Mouse (Mus musculus) layer of hippocampus, postnatal 36 days (tissue): Measurements from ENCODE around the gene Slitrk1. TPM values are rescaled to one million over a fixed set of nuclear protein-coding genes. Genes with fewer than 3 reads are reported as not detected.
A peak's percentile ranks its signal among the peaks of the same experiment; 100 is the strongest.

ENCODE experiments used
- DNase-seq, 2 experiments: peaks; one replicate each; pipeline ENCODE4 v3.0.0; 2022
- total RNA-seq, 2 experiments: library from RNA; stranded (reverse); gene quantifications; 2 replicates each; pipeline ENCODE4 v1.2.3; 2021

Slitrk1 gene
- 10 to 100 TPM; 56.2 to 58.4 TPM for total RNA-seq

DNA sequence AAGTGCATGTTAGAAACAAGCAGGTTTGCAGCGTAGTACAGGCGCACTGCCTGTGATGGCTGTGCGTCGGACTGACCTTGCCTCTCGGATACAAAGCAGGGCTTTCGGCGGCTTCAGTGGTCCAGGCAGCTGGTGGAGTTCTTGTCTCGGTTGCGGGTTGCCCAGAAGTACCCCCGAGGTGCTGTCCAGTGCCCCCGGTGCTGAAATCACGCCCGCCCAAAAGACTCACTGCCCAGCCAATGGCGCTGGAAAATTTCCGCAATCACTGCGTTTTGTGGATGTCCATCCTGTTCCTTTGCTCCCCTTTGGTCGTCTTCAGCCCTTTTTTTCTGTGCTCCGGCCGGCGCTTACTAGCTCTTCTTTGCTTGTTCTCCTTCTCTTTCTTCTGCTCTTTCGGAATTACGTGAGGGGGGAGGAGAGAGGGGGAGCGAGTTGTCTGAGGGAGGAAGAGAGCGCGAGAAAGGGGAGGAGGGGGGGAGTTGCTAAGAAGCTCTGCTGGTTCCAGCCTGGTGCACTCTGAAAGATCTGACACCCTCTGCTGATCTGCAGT is at the start of gene Slitrk1:
TSS of gene Slitrk1 (minus strand) at position 445 of the 550 bp plus-strand sequence.
- DNase-seq = peak; percentile 58 to 65

DNA sequence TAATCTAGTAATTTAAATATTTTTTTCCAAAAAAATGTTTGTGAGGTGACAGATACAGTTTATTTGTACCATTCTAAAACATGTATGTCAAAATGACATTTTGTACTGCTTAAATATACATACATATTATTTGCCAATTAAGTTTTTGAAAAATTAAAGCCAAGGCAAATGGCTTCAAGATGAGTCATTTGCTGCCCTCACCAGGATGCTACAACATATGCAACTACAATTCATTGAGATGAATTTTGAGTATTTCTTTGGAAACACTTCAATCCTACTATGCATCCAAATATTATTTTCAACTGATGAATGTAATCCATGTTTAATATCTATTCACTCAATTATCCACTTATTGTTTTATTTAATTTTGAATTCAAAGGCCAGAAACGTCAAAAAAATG is 21.8 kb upstream of the Slitrk1 start:
- no peak for DNase-seq

DNA sequence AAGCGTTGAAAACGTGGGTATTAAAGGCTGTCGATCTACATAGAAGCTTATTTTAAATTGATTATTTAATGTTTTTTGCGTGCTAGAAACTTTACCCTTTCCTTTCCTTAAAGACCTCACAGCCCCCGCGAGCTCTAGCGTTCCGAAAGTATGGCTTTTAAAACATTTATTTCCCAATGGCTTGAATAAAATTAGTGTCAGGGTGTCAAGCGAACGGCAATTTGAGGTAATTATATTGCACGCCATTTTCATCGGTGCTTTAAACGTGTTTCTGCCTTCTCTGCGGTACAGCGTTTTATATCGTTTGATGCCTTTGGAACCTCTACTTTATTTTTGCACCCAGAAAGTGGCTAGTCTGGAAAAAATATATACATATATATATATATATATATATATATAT is 378 bp upstream of the Slitrk1 start:
- DNase-seq = no peak

DNA sequence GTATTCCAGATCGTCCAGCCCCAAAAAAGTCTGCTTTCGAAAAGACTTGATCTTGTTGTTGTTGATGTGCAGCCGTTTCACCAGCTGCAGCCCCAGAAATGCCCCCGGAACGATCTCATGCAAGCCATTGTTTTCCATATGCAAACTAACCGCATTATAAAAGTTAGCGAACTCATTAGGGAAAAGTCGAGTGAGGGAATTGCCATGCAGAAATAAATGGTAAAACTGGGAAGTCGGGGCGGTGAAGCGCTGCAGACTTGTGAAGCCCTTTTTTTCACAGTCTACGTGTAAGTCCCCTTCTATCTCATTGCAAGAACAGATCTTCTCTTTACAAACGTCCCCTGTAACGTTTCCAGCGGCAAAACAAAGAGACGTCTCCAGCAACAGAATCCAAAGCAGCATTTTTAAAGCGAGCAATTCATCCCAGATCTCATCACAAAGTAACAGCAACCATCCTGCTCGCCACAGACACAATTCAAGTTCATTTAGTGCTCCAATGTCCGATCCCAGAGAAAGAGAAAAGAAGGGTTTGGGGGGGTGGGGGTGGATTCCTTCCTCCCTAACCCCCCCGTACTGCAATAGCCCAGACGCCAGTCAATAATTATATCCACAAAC is 975 bp downstream of the Slitrk1 start:
- peak; percentile 20 to 37 for DNase-seq

DNA sequence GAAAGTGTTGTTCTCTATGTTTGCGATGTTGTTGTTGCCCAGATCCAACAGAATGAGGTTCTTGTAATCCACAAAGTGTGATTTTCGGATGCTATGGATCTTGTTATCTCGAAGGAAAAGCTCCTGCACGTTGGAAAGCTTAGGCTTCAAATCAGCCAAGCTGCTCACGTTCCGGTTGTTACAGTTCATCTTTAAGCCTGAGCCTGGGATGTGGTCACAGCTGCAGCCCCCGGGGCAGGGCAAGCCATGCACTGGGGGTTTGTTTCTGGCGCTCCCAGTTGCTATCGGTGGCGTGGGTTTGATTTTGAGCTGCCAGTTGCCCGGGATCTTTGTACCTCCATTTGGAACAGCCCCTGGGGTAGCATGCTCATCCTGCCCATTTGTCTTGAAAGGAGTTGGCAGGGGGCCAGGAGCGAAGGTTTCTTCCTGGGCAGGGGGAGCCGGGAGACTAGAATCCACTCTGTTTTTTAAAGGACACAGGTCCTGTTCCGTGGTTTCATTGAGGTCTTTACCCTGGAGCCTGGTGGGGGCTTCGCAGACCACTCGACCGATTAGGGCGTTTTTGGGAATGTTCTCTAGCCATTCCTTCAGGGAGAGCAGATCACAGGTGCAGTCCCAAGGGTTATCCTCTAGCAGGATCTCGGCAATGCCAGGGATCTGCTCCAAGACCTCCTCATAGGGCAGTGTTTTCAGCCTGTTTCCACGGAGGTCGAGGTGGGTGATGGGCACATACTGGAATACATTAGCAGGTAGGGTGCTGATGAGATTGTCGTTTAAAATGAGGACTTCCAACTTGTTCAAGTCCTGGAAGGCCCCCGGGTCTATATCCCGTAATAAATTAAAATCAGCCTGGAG is 1.7 kb downstream of the Slitrk1 start:
- DNase-seq = peak; percentile 51 to 57

DNA sequence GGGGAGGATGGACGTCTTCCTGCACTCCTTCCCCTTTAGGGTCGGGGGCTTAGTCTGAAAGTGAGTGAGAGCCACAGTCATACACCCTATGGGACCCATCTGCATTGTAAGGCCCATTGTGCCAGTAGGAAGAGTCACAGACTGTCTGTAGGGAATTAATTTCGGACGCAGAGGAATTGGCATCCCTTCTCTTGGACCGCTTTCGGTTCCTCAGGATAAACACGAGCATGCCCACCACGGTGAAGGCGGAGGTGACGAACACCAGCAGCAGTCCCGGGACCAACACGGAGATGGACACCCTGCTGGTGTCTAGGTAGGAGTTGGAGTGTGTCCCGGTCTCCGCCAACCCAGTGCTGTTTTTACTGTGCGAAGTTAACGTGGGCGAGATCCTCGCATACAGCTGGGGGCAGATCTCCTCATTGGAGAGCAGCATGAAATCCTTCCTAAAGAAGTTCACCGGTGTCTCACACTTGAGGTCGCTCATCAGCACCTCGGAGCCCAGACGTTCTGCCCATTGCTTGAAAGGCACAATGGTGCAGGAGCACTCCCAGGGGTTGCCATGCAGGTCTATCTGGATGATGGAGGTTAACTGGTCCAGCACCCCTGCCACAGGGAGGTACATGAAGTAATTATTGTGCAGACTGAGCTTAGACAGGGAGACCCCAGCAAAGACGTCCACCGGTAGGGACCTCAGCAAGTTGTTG is 2.7 kb downstream of the Slitrk1 start:
- DNase-seq = peak; percentile 59 to 65

DNA sequence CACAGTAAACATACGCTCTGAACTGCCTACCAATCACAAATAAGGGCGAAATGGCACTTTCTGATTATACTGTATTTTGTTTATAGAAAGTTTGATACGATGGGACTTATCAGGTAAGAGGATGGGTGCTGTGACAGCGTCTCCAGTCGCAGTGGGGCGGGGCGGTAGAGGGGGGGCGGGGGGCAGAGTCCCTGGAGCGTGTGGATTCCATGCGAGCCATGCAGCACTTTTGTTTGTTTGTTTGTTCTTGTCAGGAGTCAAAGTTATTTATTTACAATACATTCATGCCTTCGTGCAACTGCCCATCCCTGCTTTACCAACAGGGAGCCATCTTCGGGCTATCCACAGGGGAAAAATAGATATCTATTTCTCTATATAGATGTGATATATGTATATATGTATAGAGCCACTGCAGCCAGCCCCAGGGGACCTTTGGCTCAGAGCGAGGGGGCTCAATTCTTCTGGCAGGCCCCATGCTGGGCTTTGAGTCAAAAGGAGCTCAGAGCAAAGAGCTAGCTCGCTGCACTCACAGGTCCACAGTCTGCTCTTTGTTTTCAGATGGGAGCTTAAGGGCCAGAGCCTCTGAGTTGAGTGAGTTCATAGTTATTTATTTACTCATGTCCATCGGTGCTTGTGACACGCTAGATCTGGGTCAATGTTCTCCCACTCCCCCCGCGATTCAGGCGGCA is 3.4 kb downstream of the Slitrk1 start:
- DNase-seq = no peak

DNA sequence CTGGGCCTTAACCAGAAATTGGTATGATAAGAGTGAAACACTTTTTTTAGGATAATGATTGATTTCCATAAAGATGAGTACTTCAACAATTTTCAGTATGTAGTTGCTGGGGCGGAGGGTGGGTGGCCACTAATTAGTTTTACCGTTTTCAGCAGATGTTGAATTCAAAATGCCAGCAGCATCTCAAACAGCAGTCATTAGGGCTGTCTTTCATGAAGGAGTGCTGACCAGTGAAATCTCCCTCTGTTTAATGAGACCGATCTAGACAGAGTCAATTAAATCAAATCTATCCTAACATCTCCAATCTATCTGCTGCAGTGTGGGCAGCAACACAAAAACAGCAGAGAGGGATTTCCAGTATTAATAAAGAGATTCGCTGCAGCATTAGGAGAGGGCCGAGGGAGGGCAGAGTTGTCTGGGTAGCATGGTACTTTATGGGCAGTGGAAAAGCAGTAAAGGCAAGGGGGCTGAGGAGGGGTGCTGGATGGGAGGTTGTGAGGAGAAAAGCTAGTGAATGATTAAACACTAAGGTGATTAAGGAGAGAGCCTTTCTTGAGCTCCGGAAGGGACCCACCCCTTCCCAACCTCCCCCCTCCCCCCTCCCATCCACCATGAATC is 4.5 kb downstream of the Slitrk1 start:
- DNase-seq = peak; percentile 24 to 29

DNA sequence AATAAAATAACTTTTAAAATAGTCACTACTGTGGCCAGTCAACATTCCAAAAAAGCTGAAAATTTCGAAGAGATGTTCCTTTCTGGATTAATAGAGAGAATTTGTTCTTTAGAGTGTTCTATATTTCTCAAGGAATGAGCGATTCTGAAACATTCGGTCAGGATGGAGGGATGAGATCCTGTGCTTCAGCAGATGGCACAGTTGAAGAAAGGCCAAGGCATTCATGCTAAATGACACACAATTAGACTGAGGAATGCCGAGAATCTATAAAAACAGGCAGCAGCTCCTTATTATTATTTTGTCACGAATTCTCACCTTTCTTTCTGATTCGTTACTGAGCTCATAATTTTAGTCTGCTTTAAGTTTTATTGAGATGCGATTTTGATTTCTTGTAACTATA is 15.4 kb downstream of the Slitrk1 start:
- no peak for DNase-seq

DNA sequence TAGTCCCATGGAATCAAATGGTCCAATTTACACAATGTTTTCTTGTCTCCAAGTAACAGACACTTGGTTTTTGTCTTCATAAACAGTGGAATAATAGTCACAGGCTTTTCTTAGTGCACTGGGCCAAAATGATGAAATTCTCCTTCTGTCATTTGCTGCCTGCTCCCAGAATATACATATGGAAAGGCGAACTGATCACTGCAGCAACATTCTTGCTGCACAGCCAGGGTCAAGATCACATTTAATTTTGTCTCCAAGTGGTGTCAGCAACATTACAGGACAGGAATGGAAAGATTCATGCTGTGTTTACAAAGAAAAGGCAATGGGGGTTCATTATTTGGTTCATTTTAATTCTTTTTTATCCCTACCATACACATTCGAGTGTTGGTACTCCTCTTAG is 18.5 kb downstream of the Slitrk1 start:
- DNase-seq = no peak

DNA sequence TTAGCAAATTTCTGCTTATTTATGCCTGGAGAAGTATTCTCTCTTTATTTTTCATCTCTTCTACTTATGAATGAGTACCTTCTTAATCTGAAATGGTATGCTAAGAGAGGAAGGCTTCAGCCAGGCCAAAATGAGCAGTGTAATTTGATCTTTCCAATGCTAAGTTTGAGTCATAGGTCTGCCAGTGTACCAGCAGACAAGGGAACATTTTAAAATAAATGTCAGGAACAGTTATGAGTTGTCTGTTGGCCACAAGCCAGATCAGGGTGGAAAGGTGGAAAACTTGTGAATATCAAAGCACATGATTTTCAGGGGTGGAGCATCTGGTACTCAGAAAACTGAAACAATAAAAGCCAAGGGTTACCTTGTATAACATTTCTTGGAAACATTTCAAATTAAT is 46.1 kb downstream of the Slitrk1 start:
- no peak for DNase-seq

DNA sequence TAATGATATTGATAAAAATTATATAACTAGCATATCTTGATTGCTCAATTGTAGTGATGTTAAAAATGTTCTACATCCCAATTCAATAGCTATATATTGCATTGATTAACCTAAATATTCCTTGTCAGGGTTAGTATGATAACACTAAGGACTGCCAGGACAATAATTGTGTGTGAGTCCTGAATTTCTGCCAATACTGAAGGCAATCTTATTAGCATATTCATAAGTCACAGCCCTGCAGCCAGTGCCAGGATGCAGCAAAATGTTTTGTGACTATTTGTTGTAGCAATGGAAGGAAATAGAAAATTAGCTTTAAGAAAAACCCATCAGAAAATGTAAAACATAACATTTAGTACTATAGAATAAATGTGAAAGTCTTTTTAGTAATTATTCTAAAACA is 49.3 kb downstream of the Slitrk1 start:
- DNase-seq = no peak

DNA sequence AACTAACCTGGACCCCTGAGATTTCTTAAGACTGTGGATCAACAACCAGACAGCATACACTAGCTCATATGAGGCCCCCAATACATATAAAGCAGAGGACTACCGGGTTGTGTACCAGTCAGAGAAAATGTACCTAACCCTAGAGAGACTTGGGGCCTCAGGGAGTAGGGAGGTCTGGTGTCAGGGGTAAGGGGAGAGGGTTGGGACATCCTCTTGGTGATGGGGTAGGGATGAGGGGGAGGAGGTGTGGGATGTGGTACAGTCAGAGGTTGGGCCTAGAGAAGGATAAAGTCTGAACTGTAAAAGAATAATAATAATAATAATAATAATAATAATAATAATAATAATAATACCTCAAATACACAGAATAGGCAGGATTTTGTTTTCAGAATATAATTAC is 54.6 kb downstream of the Slitrk1 start:
- no peak for DNase-seq
